Mouse (Mus musculus) heart, postnatal 25 days (tissue): ENCODE data around the gene Tnfrsf4. TPM values are rescaled to one million over a fixed set of nuclear protein-coding genes. Genes with fewer than 3 reads are reported as not detected.

Experiments used
- DNase-seq: peaks from one replicate; pipeline ENCODE4 v3.0.0; 2022; ENCODE audit warnings: low spot score
- intact Hi-C: fragments of 180-260 bp; cut with DNase I; formaldehyde crosslinking; loops from one replicate; pipeline ENCODE4 v1.15.1; 2025
- total RNA-seq, 2 experiments: library from RNA; stranded (reverse); gene quantifications; 2 replicates each; pipeline ENCODE4 v1.2.3; 2021

Gene Tnfrsf4
- total RNA-seq, 2 experiments from 2014 or later = 0.23 TPM; not detected in 1

DNA sequence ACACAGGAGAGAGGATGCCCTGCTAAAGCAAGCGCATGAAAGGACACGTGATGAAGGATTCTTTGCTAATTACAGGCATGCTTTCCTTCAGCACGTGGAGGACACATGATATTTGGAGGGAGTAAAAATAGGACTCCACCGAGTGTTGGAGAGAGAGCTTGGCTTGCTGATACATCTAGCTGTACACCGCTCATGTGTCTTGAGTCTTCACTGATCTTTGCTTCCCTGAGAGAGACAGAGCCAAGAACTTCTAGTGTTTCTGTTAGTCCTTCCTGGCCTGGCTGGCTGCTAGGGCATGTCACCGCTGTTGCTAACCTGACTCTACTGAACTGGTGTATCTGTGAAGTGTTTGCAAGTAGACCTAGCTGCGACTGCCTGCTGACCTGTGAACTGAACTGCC is 10.5 kb downstream of the Tnfrsf4 start:
- intact Hi-C loops = no loop called here
- DNase-seq = no peak

DNA sequence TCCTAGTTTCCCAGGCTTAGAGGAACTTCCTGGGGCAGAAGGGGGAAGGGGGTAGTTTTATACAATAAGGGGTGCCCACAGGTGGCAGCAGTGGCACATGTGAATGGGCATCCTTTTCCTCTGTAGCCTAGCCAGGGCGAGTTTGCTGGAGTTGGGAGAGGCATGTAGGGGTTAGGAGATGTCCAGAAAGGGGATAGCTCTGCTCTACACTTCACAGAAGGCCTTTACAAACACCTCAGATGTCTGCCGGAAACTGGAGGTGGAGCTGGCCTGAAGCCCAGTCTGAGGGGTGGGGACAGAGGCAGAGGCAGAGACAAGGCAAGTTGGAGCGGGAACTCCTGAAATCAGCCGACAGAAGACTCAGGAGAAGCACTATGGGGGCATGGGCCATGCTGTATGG is 12.4 kb downstream of the Tnfrsf4 start, which contains the start of gene Tnfrsf18:
TSS of gene Tnfrsf18 (plus strand) at position 152 of the 400 bp plus-strand sequence.
- intact Hi-C loops = loop anchor here (5.0 kb wide), 1 partner anchor 64 kb away; the partner anchor contains the start of gene C1qtnf12
- DNase-seq = no peak

DNA sequence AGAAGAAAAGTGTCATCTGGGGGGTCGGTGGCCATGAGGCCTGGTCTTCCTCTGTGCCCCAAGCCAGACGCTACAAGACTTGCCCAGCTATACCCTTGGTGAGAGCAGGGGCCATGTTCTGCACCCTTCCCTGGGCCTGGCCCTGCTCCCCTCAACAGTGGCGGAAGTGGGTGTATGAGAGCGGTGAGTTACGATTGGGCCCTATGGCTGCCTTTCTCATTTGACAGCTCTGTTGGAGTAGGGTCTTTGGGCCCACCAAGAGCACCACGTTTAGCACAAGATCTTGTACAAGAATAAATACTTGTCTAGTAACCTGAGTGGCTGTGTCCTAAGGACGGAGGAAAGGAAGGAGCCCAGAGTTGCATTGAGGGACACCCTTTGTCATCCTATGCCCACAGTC is 14.9 kb downstream of the Tnfrsf4 start:
- intact Hi-C loops = loop anchor here (5.0 kb wide), 1 partner anchor 66 kb away; the partner anchor contains the start of gene C1qtnf12

DNA sequence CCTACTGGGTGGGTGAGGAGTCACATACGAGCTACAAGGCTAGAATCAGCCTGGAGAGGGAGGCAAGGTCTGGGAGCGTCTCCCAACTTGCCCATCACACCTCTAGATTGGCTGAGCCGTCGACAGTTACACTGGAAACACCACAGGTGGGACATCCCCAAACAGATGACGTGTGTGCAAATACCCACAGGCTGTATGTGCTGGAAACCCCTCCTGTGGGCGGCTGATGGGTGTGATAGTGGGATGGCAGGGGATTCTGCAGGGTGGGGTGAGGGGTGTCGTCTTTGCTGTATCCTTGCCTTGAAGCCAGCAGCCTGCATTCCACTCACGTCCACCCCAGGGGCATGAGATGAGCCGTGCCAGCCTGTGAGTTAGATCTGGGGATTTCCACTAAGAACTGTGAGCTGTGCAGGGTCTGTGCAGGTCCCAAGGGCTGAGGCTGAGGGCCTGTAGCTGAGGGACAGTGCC is 17.0 kb downstream of the Tnfrsf4 start:
- intact Hi-C loops = no loop called here
- DNase-seq = no peak

More for the DNA sequence above, 14.9 kb downstream of the Tnfrsf4 start:
- no peak for DNase-seq

DNA sequence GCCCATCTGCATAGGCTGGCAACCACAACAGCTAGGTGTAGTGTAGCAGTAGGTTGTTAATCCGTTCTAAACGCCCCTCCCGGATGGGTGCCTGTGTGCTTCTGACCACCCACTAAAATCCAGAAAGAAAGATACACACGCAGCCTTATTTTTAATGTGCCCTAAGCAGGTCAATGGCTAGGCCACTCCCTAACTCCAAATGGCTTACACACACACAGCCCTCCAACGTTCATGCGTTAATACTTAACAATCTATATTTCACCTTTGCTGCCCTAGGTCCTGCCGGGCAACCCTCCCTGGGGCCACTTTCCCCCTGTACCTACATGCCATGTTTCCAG is 17.6 kb downstream of the Tnfrsf4 start:
- intact Hi-C loops = no loop called here
- no peak for DNase-seq

DNA sequence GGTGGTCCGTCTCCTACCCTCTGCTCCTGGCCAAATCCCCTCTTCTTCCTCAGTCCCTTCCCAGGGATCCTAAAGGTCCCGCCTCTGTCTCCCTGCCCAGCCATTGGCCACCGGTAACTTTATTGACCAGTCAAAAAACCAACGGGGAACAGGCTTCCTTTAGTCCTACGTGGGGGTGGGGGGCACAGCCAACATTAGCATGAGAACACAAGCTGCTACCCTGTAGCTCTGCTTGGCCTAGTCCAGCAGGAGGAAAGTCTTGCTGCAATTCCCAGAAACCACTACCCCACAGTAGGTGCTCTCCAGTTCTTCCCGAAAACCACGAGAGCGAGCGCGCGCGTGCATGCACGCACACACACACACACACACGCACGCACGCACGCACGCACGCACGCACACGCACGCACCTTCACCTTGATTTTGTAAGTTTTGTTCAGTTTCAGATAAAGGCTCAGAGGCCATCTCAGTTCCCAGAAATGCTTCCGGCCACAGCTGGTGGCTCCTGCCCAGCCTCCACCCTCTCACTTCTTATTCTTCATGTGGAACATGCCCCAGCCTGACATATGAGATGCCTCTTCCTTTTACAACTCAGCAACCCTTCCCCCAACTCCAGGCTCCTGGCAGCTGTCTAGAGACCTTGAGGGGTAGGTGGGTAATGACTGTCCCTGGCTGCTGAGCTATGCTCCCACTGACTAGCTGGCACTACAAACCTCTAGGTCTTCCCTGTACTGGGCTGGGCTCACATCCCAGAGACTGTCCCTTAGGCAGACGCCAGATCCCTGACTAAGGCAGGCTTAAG is 18.1 kb downstream of the Tnfrsf4 start:
- peak; percentile 77 for DNase-seq
- intact Hi-C loops = loop anchor here (2.0 kb wide), 1 partner anchor 77 kb away; the partner anchor contains the start of gene 9430015G10Rik

DNA sequence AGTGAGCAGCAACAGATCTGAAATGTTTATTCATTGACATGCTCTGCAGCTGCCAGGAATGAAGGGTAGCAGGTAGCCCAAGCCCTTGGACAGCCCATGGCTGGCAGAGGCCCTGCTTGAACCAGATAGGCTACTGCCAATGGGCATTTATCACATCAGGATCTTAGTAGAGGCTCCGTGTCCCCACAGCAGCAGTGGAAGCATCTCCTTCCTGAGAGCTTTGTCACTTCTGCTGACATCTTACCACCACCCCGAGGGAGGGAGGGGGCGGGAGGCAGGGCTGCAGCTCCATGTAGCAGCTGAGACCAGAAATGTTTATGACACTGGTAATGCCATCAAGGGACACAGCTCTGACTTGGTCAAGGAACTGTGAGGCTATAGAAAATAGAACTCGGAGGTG is 19.2 kb downstream of the Tnfrsf4 start:
- intact Hi-C loops = loop anchor here (2.0 kb wide), 1 partner anchor 76 kb away; the partner anchor contains the start of gene 9430015G10Rik
- no peak for DNase-seq

DNA sequence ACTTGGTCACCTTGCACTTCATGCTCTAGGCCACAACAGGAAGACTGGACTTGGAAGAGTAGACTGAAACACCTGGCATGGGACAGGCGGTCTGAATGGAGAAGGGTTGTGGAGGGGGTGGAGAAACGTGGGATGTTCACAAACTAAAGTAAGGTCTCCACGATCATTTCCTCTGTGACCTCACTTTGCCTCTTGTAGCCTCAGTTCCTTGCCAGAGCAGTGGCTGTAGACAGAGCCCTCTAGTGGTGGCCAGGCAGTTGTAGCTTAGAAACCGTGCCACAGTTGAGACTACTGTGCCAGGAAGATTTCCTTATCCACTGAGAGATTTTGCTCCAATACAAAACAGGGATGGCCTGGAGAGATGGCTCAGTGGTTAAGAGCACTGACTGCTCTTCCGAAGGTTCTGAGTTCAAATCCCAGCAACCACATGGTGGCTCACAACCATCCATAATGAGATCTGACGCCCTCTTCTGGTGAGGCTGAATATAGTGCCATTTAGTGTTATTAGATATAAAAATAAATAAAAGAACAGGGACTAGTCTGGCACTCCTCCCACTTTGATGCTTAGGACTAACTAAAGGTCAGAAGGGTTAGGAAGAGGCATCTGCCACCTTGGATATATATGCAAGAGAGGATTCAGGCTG is 20.0 kb downstream of the Tnfrsf4 start:
- intact Hi-C loops = loop anchor here (2.0 kb wide), 1 partner anchor 75 kb away; the partner anchor contains the start of gene 9430015G10Rik
- no peak for DNase-seq

DNA sequence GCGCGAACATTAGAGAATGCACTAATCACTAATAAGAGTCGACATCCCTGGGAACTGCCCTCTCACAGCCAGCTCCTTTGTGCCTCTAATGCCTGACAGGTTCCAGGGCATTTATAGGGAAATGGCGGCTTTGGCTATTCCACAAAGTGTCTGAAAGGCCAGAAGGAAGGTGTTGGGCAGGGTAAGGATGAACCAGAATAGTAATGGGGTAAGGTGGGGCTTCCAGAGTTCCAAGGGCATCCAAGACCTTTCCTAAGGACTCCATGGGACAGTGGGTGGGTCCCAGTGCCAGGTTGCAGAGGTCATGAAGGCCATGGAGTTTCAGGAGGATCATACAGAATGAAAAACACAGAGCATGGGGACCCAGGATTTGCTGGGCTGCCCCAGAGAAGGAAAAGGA is 20.7 kb downstream of the Tnfrsf4 start:
- intact Hi-C loops = no loop called here
- DNase-seq = no peak

DNA sequence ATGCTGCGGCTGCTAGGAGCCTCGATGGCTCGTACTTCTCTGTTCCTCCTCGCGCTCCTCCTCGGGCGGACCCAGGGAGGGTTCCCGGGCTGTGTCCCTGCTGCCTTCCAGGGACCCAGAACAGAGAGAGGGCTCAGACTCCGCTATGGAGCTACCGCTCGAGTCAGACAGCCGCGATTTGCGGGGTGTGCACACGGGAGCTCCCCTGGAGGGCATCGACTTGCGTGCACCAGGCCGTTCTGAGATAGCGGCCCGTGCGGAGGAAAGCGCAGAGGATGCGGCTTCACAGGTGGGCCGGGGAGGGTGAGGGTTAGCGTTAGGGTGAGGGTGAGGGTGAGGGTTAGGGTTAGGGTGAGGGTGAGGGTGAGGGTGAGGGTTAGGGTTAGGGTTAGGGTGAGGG is 21.3 kb downstream of the Tnfrsf4 start:
- intact Hi-C loops = no loop called here
- DNase-seq = no peak

DNA sequence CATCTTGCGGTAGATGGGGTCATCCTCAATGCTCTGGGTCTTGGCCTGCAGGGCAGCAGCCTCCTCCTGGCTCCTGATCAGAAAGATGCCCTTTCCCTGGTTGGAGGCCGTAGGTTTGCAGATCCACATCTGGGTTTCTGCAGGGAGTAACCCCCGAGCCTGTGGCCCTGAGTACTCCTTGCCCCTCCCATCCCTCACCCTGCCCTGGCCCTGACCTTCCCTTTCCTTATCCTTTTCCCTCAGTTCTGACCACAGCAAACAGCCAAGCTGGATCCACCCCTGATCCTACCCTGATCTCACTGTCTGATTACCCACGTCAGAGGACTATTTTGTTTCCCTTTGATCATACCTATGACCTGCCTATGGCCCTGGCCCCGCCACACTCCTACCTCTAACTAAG is 31.1 kb downstream of the Tnfrsf4 start:
- intact Hi-C loops = no loop called here
- no peak for DNase-seq

DNA sequence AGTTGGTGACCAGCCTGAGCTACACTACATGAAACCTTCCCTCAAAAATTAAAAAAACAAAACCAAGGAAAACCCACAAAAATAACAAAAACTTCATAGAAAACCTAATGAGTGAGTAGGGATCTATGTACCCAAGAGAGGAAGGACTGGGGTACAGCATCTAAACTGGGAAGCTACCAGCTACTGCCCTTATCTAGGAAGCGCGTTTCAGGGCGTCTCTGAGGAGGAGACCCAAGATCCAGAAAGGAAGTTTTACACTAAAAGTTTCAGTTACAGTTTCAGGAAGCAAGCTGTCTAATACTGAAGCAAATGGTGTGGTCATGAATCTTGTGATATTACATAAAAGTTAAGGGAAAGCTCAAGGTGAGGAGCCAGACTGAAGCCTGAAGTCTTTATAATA is 36.1 kb downstream of the Tnfrsf4 start:
- DNase-seq = no peak
- intact Hi-C loops = no loop called here

DNA sequence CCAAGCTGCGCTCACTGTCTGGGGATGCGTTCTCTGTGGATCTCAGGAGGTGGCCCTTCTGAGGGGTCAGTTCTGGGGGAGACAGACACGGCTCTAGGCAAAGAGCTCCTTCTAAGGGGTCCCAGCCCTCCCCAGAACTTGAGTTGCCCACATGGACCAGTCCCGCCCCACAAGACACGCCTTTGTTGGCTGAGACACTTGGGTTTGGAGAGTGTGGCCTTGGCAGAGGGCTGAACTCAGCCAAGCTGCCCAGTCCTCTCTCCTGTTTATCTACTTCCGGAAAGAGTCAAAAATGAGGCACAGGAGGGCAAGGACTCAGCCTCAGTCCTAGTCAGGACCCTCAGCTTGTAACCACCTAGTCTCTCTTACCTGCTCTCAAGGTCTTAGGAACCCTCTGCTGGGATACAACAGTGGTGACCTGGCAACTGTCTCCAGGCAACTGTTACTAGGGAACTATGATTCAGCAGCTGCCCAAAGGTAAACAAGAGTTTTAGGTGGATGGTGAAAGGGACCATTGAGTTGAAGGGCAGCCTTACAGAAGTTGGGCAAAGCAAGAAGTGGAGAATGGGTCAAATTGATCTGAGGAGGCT is 36.8 kb downstream of the Tnfrsf4 start:
- DNase-seq = no peak
- intact Hi-C loops = no loop called here

DNA sequence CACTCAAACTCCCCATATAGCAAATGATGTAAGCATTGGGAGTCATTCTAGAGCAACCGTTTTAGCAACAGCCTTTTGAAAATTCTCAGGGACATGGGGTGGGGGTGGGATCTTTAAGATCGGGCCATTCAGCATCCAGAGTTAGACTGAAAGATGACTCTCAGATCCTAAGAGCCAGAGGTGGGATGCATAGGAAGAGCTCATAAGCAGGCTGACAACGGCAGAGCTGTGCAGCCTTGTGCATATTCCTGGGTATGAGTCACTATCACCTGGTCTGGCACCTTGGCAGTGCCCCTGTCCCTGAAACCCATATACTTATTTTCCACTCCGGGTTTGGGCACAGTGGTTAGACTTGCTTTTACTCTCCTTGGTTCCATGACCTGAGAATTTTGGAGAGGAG is 39.5 kb downstream of the Tnfrsf4 start:
- DNase-seq = no peak

DNA sequence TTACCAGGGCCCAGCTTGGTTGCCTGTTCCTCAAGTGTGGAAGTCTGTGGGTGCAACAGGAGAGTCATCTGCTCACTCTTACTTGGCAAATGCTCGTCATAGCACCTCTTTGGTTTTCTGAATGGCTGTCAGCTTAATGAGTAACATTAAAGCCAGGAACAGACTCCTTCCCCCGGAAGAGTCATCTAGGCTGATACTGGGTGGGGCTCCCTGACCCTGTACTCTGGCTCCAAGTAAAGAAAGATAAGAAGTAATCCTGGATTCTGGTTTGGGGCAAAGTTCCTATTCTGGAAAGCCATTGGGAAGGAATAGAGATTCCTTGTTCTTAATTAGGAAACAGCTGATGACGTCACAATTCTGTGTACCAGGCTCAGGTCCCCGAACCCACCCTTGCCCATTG is 40.5 kb downstream of the Tnfrsf4 start:
- no peak for DNase-seq
- intact Hi-C loops = no loop called here

More for the DNA sequence above, 39.5 kb downstream of the Tnfrsf4 start:
- intact Hi-C loops = no loop called here

DNA sequence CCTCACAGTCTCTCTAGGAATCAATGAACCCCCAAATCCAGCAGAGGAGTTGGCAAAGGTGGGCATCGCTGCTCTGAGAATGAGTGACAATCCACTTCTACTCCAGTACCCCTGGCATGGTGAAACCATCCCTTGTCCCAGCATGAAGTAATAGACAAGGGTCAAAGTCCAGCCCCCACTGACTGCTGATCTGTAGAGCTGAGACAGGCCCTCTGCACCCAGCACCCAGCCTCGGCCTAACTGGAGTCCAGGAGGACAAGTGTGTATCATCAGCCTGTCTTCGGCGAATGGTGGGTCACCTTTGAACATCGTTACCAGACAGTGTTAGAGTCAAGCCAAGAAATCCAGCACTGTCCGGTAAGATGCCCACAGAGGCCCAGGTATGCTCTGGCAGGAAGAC is 41.0 kb downstream of the Tnfrsf4 start:
- intact Hi-C loops = no loop called here
- no peak for DNase-seq

DNA sequence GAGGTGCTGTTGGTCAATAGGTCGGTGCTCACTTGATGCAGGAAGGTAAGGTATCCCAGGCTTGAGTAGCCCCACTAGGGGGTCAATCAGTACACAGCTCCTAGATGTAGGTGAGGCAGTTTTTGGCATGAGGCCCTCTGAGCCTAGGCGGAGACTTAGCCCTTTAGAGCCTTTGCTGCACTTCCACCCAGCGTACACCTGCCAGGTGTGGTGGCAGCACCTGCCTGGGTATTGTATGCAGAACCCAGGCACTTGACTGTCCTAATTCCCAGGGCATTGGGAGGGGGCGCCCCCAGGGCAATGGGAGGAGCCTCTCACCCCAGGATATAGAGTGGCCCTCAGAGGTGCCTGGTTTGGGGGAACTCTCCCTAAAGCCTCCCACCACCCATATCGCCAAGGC is 41.5 kb downstream of the Tnfrsf4 start:
- no peak for DNase-seq
- intact Hi-C loops = no loop called here

DNA sequence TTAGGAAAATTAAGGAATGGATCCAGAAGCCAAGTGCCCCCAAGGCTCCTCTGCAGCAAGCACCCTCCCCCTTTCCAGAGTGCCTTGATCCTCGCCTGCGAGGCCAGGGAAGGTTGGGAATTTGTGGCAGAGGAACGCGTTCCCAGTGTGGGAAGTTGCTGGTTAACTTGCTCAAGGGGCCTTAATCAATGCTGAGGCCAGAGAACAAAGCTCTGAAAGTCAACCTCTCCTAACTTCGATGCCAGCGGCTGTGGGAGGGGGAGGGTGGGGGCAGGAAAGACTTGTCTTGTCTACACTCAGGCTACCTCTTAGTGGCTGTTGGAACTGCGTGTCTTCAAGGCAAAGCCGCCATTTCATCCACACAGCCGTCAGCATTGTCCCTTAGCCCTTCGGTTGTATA is 44.1 kb downstream of the Tnfrsf4 start:
- intact Hi-C loops = no loop called here

DNA sequence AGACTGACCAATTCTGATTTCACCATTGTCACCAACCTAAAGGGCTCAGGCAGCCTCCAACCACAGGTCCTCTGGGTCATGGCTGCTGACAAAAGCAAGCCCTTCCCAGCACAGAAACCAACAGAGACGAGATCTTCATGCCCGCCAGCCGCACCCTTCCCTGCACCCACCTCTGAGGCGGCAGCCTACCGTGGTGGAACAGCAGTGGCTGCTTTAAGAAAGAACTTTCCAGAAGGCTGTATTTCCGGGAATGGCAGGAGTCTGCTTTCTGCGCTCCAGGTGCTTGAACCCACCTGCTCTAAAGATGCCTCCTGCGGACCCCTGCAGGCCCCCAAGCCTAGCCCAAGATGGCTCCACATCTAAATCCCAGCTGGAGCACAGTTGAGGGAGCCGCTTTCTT is 45.2 kb downstream of the Tnfrsf4 start:
- intact Hi-C loops = no loop called here
- no peak for DNase-seq

More for the DNA sequence above, 44.1 kb downstream of the Tnfrsf4 start:
- DNase-seq = no peak

DNA sequence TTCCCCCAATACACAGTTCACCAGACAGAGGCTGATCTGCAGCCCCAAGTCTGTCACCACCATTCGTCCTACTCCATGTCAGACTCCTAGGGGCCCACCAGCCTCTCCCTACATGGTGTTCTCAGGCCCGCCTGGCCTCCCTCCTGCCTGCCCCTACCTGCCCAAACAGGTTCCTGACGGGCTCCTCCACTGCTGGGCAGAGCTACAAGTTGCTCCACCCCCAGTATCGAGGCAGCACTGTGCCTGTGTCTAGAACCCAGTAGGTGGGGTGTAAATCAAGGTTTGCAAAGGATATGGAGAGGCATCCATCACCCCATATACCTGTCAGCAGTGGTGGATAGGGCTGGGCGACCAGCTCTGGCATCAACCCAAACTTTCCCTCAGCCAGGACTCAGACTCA is 45.6 kb downstream of the Tnfrsf4 start, which contains the start of gene Ttll10:
TSS of gene Ttll10 (minus strand) at position 154 of the 400 bp plus-strand sequence.
- intact Hi-C loops = no loop called here
- no peak for DNase-seq

DNA sequence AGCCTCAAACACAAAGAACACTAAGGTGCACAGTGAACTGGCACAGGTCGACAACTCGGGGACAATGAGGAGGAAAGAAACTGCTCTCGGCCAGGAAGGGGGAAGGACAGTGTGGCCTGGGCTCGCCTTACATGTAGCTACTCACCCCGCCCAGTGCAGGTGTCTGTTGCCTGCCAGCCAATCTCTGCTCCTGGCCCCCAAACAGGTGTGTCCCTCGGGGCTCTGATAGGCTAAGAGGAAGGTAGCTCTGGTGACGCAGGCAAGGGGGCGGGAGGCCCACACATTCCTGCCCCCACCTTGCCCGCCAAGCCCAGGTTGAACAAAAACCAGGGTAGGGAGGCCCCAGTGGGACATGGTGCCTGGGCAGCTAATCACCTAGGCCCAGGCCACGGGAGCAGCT is 46.1 kb downstream of the Tnfrsf4 start:
- intact Hi-C loops = no loop called here
- no peak for DNase-seq
